Mouse (Mus musculus) kidney, postnatal 0 days (tissue): ENCODE data around the gene Akp3. TPM values are rescaled to one million over a fixed set of nuclear protein-coding genes. Genes with fewer than 3 reads are reported as not detected.

Experiments
- ATAC-seq: fragments of 200-750 bp; cut with Nextera tagmentation; replicated peaks from 2 replicates; pipeline ENCODE4 v1.8.0; 2017; ENCODE audit warnings: low read depth, moderate number of reproducible peaks, moderate TSS enrichment, moderate library complexity; ENCODE audit not compliant: low FRiP score
- DNase-seq: peaks from one replicate; pipeline ENCODE4 v3.0.0-alpha.2; 2016; ENCODE audit warnings: low spot score
- H3K27ac ChIP-seq: fragments of 300-500 bp; sonication (generic); 2 replicates; pipeline ENCODE4 v1.5.1; 2014; ENCODE audit warnings: mild to moderate bottlenecking
- H3K27me3 ChIP-seq: fragments of 300-500 bp; sonication (generic); 2 replicates; pipeline ENCODE4 v1.6.1; 2014; ENCODE audit warnings: low read length, mixed read lengths; ENCODE audit not compliant: insufficient read depth
- H3K36me3 ChIP-seq: fragments of 300-500 bp; sonication (generic); 2 replicates; pipeline ENCODE4 v1.6.1; 2014; ENCODE audit warnings: low read length, mixed read lengths; ENCODE audit not compliant: insufficient read depth
- H3K4me1 ChIP-seq: fragments of 300-500 bp; sonication (generic); replicated peaks from 2 replicates; pipeline ENCODE4 v1.6.1; 2014; ENCODE audit warnings: antibody characterized with exemption, low read length, mixed read lengths; ENCODE audit not compliant: insufficient read depth
- H3K4me2 ChIP-seq: fragments of 300-500 bp; sonication (generic); 2 replicates; pipeline ENCODE4 v1.6.1; 2014; ENCODE audit warnings: mild to moderate bottlenecking, low read length, moderate library complexity, mixed read lengths
- H3K4me3 ChIP-seq: fragments of 300-500 bp; sonication (generic); replicated peaks from 2 replicates; pipeline ENCODE4 v1.5.1; 2014; ENCODE audit warnings: low read depth, low read length
- H3K9ac ChIP-seq: fragments of 300-500 bp; sonication (generic); 2 replicates; pipeline ENCODE4 v1.6.1; 2014; ENCODE audit warnings: low read depth, low read length
- H3K9me3 ChIP-seq: fragments of 300-500 bp; sonication (generic); replicated peaks from 2 replicates; pipeline ENCODE4 v1.6.1; 2016; ENCODE audit warnings: low read length, inconsistent platforms, mixed read lengths
- CTCF ChIP-seq: IDR thresholded peaks from 2 replicates; pipeline ENCODE4 v1.5.1; 2016; ENCODE audit warnings: antibody characterized with exemption, low read depth, mild to moderate bottlenecking, moderate library complexity
- WGBS: fragments of 180-500 bp; shearing (Covaris S2); extraction: QIAGEN DNeasy Blood & Tissue Kit; methylation state at CpG from one replicate; pipeline ENCODE4 v1.1.7; 2014; 5-methylcytosine and 5-hydroxymethylcytosine counted together
- polyA plus RNA-seq: library from polyadenylated mRNA; unstranded; fragments of >200 nt; fragmentation: Nextera tagmentation; extraction: Ambion mirVana; gene quantifications from 2 replicates; pipeline ENCODE4 v1.2.1, GENCODE M21; 2015

Gene Akp3
- polyA plus RNA-seq, 1 experiment from 2014 or later: not detected

DNA sequence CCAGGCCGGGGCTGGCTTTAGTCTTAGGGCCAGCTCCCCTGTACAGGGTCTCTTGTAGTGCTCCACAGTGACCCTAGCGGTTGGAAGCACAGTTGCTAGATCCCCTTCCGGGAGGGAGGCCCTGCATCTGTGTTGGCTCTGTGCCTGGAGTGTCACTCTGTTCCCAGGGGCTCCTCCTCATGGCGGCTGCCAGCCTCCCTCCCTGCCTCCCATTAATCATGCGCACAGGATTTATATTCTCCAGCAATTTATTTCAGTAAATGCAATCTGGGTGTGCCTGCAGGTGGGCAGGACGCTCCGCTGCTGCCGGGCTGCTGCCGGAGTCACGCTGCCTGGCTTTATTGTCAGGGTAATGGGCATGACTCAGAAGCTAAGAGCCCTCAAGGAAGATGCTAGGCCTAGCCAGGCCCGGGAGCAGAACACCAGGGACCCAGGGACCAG is 51.1 kb downstream of the Akp3 start:
- H3K4me3 ChIP-seq: no peak overlapping the region
- DNase-seq (peak; percentile 93), ATAC-seq (peak; percentile 80)
- H3K27me3 ChIP-seq: peaks cover 5% of the 10 kb centered on the region; the same call in 1 of the 2 replicates
- H3K4me1 ChIP-seq: no peaks in the 10 kb centered on the region
- H3K9ac ChIP-seq: no peak overlapping the region
- H3K27ac ChIP-seq: no peak overlapping the region
- WGBS: 3% methylated on average over 11 of the region's 11 CpGs
- H3K36me3 ChIP-seq: no peaks in the 10 kb centered on the region
- peak; percentile 64 for TF ChIP-seq CTCF
- no peaks in the 10 kb centered on the region for H3K9me3 ChIP-seq
- no peak overlapping the region for H3K4me2 ChIP-seq

Other genes with a start within 250 kb of the Akp3 start
- gene Alppl2, start 35.0 kb upstream of the Akp3 start, polyA plus RNA-seq: not detected in 2 replicates
- gene Alpi, start 23.4 kb upstream of the Akp3 start, polyA plus RNA-seq: not detected in 2 replicates
- gene Ecel1, start 31.5 kb downstream of the Akp3 start, polyA plus RNA-seq: 0.05 and 0.11 TPM in 2 replicates
- 0.07 TPM in 1 of 2 replicates, not detected in the other for gene Prss56, start 58.3 kb downstream of the Akp3 start, polyA plus RNA-seq
- 0.17 and 0.20 TPM in 2 replicates for gene Chrnd, start 65.6 kb downstream of the Akp3 start, polyA plus RNA-seq
- gene Chrng, start 79.7 kb downstream of the Akp3 start, polyA plus RNA-seq: not detected in 2 replicates
- 165 and 178 TPM in 2 replicates for gene Eif4e2, start 88.9 kb downstream of the Akp3 start, polyA plus RNA-seq
- 40.4 and 42.5 TPM in 2 replicates for gene Efhd1, start 139.4 kb downstream of the Akp3 start, polyA plus RNA-seq
- 44.1 and 50.6 TPM in 2 replicates for gene Gigyf2, start 202.0 kb downstream of the Akp3 start, polyA plus RNA-seq